Mouse (Mus musculus): ENCODE measurements at regions not wholly inside any gene's neighbourhood (a gene's known extent, or its start where the extent isn't known, plus 50 kb on each side); places are given as distances from the start of the nearest gene placed in this dataset.
"Not testable (repeated sequence)": the region's sequence is repeated elsewhere in the genome, so short reads cannot be mapped to it uniquely, and the experiment has no call there.

GRCm38 (mm10) chr2:128265014-128265990, 139.5 kb downstream of the Bcl2l11 start:
- no peak for DNase-seq (ENCODE audit: extremely low read depth, insufficient read length, low spot score)

GRCm38 (mm10) chr2:128270377-128271129, 144.7 kb downstream of the Bcl2l11 start:
- DNase-seq (ENCODE audit: extremely low read depth, insufficient read length, low spot score) = no peak

DNA sequence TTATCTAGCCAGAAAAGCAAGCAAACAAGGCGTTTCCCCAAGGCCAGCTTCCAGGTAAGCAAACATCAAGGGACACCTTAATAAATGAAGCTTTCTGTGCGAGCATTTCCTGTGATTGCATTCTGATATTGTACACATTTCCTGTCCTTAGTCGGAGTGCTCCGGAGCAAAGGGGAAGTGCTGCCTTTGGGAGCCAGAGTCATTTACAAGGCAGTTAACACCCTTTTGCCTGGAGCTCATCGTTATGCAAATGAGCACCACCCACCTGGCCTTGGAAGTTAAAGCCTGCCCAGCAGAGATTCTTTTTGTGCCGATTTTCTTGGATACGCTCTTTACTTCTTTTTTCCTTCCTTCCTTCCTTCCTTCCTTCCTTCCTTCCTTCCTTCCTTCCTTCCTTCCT, 147.0 kb downstream of the Bcl2l11 start:
- no peak for DNase-seq (ENCODE audit: extremely low read depth, insufficient read length, low spot score)

DNA sequence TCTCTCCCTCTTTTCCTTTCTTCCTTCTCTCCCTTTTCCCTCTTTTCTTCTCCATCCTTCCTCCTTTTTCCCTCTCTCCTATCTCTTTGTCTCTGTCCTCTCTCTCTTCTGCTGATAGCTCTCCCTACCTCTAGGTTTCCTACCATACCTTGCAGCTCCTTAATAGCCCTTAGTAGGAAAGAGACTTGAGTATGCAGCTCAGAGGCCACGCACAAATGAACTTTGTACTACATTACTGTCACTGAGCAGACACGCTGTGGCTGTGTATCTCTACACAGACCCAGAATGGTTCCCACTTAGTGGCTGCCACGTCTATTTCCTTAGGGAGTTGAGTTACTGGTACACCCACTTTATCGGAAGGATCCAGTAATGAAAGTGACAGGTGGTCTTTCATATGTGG, 147.5 kb downstream of the Bcl2l11 start:
- no peak for DNase-seq (ENCODE audit: extremely low read depth, insufficient read length, low spot score)

- no peak for DNase-seq (ENCODE audit: extremely low read depth, insufficient read length, low spot score)
Measured at GRCm38 (mm10) chr2:128276337-128276736, 150.5 kb downstream of the Bcl2l11 start.

DNA sequence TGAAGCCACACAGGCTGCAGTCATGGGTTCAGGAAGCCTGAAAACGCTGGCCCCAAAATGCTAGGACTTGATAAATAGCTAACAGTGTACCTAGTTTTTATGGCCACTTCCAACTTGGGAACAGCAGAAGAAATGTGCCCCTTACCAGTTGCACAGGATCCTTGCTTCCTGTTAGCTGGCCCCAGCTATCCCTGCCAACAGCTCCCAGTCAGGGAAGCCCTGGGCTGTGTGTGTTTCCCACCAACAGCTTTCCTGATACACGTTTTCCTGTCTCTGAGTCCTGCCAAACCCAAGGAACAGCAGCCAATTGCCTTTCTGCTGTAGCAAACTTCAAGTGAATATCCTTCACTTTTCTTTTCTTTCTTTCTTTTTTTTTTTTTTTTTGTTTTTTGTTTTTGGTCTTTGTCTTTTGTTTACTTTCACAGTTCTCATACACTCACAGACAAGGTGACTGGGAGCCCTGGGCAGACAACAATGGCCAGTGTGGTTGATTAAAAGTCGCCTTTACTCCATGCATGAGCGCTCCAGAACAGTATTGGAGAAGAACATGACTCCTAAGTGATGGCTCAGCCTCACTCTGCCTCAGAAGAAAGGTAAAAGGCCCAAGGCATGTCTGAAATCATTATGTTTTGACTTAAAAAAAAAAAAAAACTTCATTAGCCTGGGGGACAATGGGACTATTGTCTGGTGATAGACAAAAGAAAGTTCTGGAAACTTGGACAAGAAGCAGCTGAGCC, 151.7 kb downstream of the Bcl2l11 start:
- DNase-seq (ENCODE audit: extremely low read depth, insufficient read length, low spot score) = no peak

GRCm38 (mm10) chr2:128278124-128278432, 152.2 kb downstream of the Bcl2l11 start:
- no peak for DNase-seq (ENCODE audit: extremely low read depth, insufficient read length, low spot score)

GRCm38 (mm10) chr2:128278608-128279081, 152.8 kb downstream of the Bcl2l11 start:
- no peak for DNase-seq (ENCODE audit: extremely low read depth, insufficient read length, low spot score)

DNA sequence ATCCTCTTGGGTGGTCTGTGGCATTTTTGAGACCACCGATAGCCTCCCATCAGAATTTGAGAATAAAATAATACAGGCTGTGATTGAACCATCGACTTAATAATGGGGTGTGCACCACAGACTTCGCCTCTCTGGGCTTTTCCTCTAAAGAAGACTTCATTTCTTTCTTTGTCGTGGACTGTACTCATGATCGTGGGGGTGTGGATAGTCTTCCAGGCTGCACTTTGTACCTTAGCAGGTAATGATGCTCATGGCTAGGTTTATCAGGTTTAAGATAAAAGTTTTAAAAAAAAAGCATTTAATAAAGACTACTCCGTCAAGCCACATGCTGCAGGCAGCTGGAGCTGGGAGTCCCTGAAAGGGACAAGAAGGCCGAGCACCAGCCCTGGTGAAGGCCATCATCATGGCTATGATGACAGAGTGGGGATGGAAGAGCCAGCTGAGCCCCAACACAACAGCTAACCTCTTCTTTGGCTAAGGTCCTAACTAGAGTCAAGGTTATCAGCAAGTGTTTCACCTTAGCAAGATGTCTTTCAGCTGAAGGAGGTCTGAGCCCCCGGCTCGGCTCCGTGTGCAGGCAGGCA, 153.4 kb downstream of the Bcl2l11 start:
- no peak for DNase-seq (ENCODE audit: extremely low read depth, insufficient read length, low spot score)

GRCm38 (mm10) chr2:128282591-128282990, 156.8 kb downstream of the Bcl2l11 start:
- no peak for DNase-seq (ENCODE audit: extremely low read depth, insufficient read length, low spot score)

DNA sequence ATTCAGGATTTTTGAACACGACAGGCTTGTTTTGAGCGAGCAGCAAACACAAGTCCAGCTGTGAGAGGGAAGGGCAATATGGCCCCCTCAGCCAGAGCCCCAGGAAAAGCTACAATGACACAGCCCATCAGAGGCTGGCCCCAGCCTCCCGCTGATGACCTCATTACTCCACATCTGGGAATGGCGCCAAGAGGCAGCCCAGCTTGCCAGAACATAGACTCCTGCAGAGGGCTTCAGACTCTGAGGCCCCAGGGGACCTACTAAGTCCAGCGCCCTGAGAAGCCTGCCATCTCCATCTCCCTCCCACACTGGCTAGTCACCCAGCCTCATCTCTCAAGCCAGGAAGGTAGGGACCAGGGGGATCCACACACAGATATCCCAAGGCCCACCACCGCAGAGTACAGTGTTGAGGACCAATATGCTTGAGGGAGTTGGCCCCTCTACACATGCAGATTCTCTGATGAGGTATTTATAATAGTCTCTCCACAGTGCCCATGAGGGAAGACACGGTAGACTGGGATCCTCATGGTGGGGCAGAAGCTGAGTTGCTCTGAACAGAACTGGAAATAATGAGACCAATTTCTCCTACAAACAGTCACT, 159.1 kb downstream of the Bcl2l11 start:
- peak; percentile 84 for DNase-seq (ENCODE audit: extremely low read depth, insufficient read length, low spot score)

GRCm38 (mm10) chr2:128285457-128285856, 159.6 kb downstream of the Bcl2l11 start:
- peak; percentile 52 for DNase-seq (ENCODE audit: extremely low read depth, insufficient read length, low spot score)

GRCm38 (mm10) chr2:128288138-128288551, 162.3 kb downstream of the Bcl2l11 start:
- no peak for DNase-seq (ENCODE audit: extremely low read depth, insufficient read length, low spot score)

- no peak for DNase-seq (ENCODE audit: extremely low read depth, insufficient read length, low spot score)
Measured at GRCm38 (mm10) chr2:128290609-128291008, 164.8 kb downstream of the Bcl2l11 start.

DNA sequence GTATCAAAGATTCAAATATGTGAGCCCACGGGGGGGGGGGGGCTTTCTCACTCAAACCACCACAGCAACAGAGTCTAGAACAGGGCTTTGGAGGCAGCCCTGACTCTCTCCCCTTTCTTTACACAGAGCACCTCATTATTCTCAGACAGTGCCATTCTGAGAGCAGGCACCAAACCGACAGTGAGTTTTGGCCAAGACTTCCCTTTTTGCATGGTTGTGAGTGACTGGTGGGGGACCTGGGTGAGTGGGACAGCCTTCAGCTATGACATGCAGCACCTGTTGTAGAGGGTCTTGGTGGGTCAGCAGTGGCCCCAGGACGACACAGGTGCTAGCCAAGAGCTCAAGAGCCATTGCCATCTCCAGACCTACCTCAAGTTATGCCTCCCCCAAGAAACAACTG, 168.8 kb downstream of the Bcl2l11 start:
- DNase-seq (ENCODE audit: extremely low read depth, insufficient read length, low spot score) = no peak

- peak; percentile 70 for DNase-seq (ENCODE audit: extremely low read depth, insufficient read length, low spot score)
Measured at GRCm38 (mm10) chr2:128295018-128295424, 169.2 kb downstream of the Bcl2l11 start.

DNA sequence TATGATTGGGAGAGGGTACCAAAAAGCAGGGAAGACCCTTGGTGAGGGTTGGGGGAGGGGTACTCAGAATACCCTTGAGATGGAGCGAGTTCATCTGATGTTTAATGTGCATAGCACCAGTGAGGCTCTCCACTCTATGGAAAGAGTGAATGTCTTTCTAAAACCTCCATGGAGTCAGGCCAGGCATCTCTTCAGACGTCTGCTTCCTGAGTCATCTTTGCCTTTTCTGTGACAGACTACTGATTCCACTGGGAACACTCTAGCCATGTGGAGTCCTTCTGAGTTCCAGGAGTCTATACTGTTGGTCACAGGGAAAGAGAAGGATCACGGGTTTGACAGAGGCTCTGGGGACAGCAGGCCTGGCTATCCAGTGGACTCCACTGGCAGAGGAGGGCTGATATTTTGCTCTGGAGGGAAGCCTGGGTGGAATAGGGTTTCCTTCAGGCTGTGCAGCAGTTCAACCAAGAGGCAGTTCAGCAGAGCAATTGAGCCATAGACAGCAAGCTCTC, 169.9 kb downstream of the Bcl2l11 start:
- peak; percentile 41 for DNase-seq (ENCODE audit: extremely low read depth, insufficient read length, low spot score)

- DNase-seq (ENCODE audit: extremely low read depth, insufficient read length, low spot score) = not testable (repeated sequence)
Measured at GRCm38 (mm10) chr2:128296423-128296822, 170.6 kb downstream of the Bcl2l11 start.

GRCm38 (mm10) chr2:128296897-128297296, 171.1 kb downstream of the Bcl2l11 start:
- DNase-seq (ENCODE audit: extremely low read depth, insufficient read length, low spot score) = no peak

- DNase-seq (ENCODE audit: extremely low read depth, insufficient read length, low spot score) = peak; percentile 35
Measured at GRCm38 (mm10) chr2:128297821-128298220, 172.0 kb downstream of the Bcl2l11 start.
